Mouse (Mus musculus): Measurements from ENCODE around the gene Drd3. TPM values are rescaled to one million over a fixed set of nuclear protein-coding genes. Genes with fewer than 3 reads are reported as not detected.

Drd3 gene
- polyA plus RNA-seq, 1 experiment from 2014 or later, result not detected

DNA sequence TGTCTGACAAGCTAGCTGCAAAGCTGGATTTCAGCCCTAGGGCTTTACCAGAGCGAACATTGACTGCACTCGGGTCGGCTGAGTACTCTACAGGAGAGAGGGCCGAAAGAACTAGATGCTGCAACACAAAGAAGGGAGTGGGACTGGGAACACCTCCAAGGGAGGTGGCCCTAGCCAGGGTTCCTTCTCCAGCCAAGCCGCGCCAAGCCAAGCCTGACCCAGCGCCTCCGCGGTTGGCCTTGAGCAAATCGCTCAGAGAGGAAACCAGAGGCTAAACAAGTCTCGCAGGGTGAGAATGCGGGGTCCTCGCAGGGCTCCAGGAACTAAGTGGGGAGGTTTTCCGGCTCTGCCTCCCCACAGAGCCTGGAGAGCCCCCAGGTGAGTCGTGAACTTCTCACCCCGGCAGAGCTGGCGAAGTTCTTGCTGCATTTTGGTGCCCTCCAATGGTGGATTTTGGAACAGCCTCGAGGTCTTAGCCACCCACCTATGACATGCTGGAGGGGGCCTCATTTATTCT is 48.0 kb downstream of the Drd3 start:
- Histone ChIP-seq H3K36me3 (no peaks in the 10 kb centered on the region), H3K4me1 (peaks cover 8% of the 10 kb centered on the region; the same call in 1 of the 2 replicates), H3K9ac (peak overlapping the region; percentile 58; the same call in 1 of the 2 replicates), H3K9me3 (no peaks in the 10 kb centered on the region), H3K27me3 (no peaks in the 10 kb centered on the region), H3K27ac (peak overlapping the region; percentile 28; the same call in 1 of the 2 replicates), H3K4me3 (peak overlapping the region; percentile 43), H3K4me2 (peak overlapping the region; percentile 68)
- ATAC-seq (ENCODE audit: insufficient number of reproducible peaks, insufficient read depth, low FRiP score, low TSS enrichment, low read depth), result peak; percentile 75; the same call in 1 of the 2 replicates
- WGBS, result 3% methylated on average over 18 of the region's 18 CpGs

DNA sequence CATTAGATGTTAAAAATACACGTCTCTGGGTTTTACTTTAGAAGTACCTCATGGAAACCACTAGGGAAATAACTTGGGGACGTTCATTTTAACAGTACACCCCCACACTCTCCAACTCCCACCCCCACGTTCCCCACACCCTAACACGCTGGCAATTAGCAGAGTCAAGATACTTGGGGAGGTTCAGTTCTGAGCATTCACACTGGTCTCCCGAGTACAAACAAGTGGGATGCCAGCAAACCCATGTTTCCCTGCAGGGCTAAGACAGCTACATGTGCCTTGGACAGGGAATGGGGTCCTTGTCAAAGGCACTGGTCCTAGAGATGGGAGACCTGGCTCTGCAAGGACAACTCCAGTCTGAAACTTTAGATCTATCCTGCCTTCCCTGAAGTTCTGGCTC is 48.6 kb downstream of the Drd3 start:
- H3K9me3 ChIP-seq, result no peaks in the 10 kb centered on the region
- no peak for ATAC-seq (ENCODE audit: insufficient number of reproducible peaks, insufficient read depth, low FRiP score, low TSS enrichment, low read depth)
- H3K36me3 ChIP-seq, result no peaks in the 10 kb centered on the region
- H3K27ac ChIP-seq, result no peak overlapping the region
- H3K4me2 ChIP-seq, result no peak overlapping the region
- no peak overlapping the region for H3K9ac ChIP-seq
- H3K4me1 ChIP-seq, result peaks cover 8% of the 10 kb centered on the region; the same call in 1 of the 2 replicates
- H3K4me3 ChIP-seq, result no peak overlapping the region
- H3K27me3 ChIP-seq, result no peaks in the 10 kb centered on the region
- 48% methylated on average over 5 of the region's 5 CpGs for WGBS

DNA sequence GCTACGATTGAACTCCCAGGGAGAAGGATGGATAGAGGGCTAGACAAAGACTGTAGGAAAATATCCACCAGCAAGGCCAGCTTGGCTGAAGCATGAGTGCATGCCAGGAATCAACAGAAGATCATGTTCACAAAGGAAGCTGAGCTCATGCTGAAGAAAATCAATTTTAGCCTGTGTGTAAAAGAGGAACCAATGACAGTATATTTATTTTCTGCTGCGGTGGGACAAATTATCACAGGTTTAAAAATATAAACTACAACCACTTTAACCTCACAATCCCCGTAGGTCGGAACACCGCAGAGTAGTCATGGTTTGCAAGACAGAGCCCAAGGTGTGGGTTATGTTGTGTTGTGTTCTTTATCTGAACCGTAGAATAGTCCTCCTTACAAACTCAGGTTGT is 50.5 kb downstream of the Drd3 start:
- 89% methylated on average over 6 of the region's 6 CpGs for WGBS
- Histone ChIP-seq H3K27ac (no peak overlapping the region), H3K4me1 (peaks cover 8% of the 10 kb centered on the region; the same call in 1 of the 2 replicates), H3K4me2 (no peak overlapping the region), H3K9ac (no peak overlapping the region), H3K9me3 (no peaks in the 10 kb centered on the region), H3K27me3 (no peaks in the 10 kb centered on the region), H3K4me3 (no peak overlapping the region), H3K36me3 (no peaks in the 10 kb centered on the region)
- no peak for ATAC-seq (ENCODE audit: insufficient number of reproducible peaks, insufficient read depth, low FRiP score, low TSS enrichment, low read depth)

DNA sequence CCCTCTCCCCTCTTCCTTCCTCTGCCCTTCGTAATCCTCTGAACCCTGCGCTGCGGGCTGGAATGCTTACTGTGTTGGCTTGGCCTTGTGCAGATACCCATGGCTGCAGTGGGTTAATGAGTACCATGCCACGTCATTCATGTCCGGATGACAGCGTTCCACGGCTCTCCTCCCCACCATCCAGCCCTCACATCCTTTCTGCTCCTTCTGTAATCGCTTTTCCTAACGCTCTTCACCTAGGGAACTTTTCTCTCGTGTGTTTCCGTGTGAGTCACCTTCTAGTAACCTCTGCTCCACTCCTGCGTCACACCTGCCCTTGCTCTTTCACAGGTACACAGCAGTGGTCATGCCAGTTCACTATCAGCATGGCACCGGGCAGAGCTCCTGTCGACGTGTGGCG is 53.2 kb downstream of the Drd3 start:
- no peaks in the 10 kb centered on the region for H3K27me3 ChIP-seq
- H3K9me3 ChIP-seq, result no peaks in the 10 kb centered on the region
- H3K4me3 ChIP-seq, result no peak overlapping the region
- ATAC-seq (ENCODE audit: insufficient number of reproducible peaks, insufficient read depth, low FRiP score, low TSS enrichment, low read depth), result no peak
- H3K36me3 ChIP-seq, result no peaks in the 10 kb centered on the region
- H3K4me1 ChIP-seq, result no peaks in the 10 kb centered on the region
- H3K9ac ChIP-seq, result no peak overlapping the region
- no peak overlapping the region for H3K27ac ChIP-seq
- 67% methylated on average over 16 of the region's 16 CpGs for WGBS
- no peak overlapping the region for H3K4me2 ChIP-seq

DNA sequence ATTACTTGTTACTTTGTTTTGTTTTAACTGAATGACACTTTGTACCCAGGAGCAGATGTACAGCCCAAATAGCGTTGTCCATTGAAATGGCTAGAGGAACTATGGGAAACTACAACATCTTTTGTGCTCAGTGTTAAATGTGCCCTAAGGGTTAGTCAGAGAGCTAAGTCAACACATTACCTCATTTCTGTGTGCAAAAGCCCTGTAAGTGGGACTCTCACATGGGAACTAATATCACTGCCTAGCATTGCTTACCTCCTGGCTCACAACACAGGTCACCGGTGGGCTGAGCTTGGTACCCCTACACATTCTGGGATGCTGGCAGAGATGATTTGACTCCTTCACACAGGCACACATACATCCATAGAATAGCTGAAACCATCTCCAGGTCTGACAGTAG is 55.6 kb downstream of the Drd3 start:
- no peaks in the 10 kb centered on the region for H3K9me3 ChIP-seq
- H3K9ac ChIP-seq, result no peak overlapping the region
- no peak overlapping the region for H3K27ac ChIP-seq
- ATAC-seq (ENCODE audit: insufficient number of reproducible peaks, insufficient read depth, low FRiP score, low TSS enrichment, low read depth), result no peak
- no peak overlapping the region for H3K4me3 ChIP-seq
- WGBS, result 86% methylated on average over 2 of the region's 2 CpGs
- H3K4me2 ChIP-seq, result no peak overlapping the region
- H3K36me3 ChIP-seq, result no peaks in the 10 kb centered on the region
- H3K27me3 ChIP-seq, result no peaks in the 10 kb centered on the region
- no peaks in the 10 kb centered on the region for H3K4me1 ChIP-seq

DNA sequence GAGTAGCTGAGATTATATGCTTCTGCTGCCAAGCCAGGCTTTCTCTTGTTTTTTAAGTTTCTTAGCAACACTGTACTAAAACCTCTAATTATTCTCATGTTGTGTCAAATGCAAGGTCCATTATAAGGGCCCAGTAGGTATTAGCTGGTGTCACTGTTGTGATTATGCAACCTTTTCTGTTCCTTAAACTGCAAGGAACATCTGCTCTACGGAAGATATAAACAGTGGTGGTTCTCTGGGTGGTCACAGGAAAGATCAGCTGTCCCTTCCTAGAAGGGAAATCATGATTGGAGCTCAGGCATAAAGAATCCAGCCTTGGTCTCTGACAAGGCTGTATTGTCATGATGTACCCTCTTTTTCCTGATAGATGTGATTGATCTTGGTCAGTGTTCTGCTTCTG is 57.6 kb downstream of the Drd3 start:
- H3K27me3 ChIP-seq, result no peaks in the 10 kb centered on the region
- H3K4me2 ChIP-seq, result no peak overlapping the region
- no peak for ATAC-seq (ENCODE audit: insufficient number of reproducible peaks, insufficient read depth, low FRiP score, low TSS enrichment, low read depth)
- no peaks in the 10 kb centered on the region for H3K4me1 ChIP-seq
- H3K36me3 ChIP-seq, result no peaks in the 10 kb centered on the region
- no peak overlapping the region for H3K4me3 ChIP-seq
- no peaks in the 10 kb centered on the region for H3K9me3 ChIP-seq
- 84% methylated on average over 1 of the region's 1 CpGs for WGBS
- H3K27ac ChIP-seq, result no peak overlapping the region
- no peak overlapping the region for H3K9ac ChIP-seq

DNA sequence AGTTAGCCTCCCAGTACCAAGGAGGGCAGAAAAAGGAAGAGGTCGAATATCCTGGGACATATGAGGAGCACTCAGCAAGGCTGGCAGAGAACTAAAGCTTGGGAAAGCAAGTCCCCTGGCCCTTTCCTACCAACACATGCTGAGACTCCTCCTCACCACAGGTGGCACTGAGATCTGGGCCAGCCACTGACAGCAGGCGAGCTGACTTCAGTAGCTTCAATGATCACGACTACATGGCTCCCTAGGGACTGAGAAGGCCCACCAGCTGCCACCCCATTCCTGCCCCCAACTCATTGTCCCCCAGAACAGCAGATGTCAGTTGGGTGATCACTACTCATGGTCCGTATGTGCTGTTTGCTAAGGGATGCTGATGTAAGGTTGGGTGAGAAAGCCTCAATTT is 60.8 kb downstream of the Drd3 start:
- ATAC-seq (ENCODE audit: insufficient number of reproducible peaks, insufficient read depth, low FRiP score, low TSS enrichment, low read depth), result no peak
- Histone ChIP-seq H3K9me3 (no peaks in the 10 kb centered on the region), H3K27ac (no peak overlapping the region), H3K9ac (no peak overlapping the region), H3K4me3 (no peak overlapping the region), H3K36me3 (no peaks in the 10 kb centered on the region), H3K4me2 (no peak overlapping the region), H3K27me3 (no peaks in the 10 kb centered on the region), H3K4me1 (no peaks in the 10 kb centered on the region)
- WGBS, result 49% methylated on average over 4 of the region's 4 CpGs

DNA sequence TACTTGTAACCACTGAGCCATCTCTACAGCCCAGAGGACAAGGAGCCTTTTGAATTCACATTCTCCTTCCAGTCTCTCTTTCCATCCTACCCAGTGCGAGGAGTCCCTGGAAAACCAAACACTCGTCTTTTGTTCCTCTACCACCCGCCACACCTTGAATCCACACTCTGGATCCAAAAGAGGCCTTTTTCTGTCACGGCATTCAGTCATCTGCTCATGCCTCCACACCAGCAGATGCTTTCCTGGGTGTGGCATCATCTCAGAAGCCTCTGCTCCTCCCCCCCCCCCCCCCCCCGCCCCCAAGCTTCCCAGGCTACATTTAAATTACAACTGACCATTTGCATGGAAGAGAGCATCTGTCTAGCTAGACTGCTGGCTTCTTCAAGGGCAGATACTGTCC is 62.5 kb downstream of the Drd3 start:
- H3K4me2 ChIP-seq, result no peak overlapping the region
- no peak for ATAC-seq (ENCODE audit: insufficient number of reproducible peaks, insufficient read depth, low FRiP score, low TSS enrichment, low read depth)
- no peaks in the 10 kb centered on the region for H3K4me1 ChIP-seq
- no peaks in the 10 kb centered on the region for H3K9me3 ChIP-seq
- H3K36me3 ChIP-seq, result no peaks in the 10 kb centered on the region
- H3K27me3 ChIP-seq, result no peaks in the 10 kb centered on the region
- H3K27ac ChIP-seq, result no peak overlapping the region
- H3K4me3 ChIP-seq, result no peak overlapping the region
- no peak overlapping the region for H3K9ac ChIP-seq
- WGBS, result 61% methylated on average over 5 of the region's 5 CpGs

DNA sequence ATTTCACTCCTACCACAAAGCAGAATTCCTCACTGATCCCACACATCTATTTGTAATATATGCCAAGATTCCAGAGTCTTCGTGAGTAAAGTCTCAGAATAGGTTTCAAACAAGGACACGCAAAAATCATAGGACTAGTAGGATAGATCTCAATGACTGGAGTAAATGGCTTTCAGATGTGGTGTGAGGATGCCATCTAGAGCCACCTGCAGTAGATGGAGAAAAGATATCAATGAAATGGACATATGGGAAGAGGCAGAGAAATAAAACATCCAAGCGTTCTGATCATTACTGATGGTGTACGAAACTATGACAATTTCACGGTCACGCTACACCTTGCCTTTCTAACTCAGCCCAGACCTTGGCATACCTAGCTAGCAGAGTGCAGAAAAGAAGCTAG is 64.6 kb downstream of the Drd3 start:
- 79% methylated on average over 6 of the region's 6 CpGs for WGBS
- no peaks in the 10 kb centered on the region for H3K27me3 ChIP-seq
- H3K4me2 ChIP-seq, result no peak overlapping the region
- H3K4me3 ChIP-seq, result no peak overlapping the region
- H3K9me3 ChIP-seq, result no peaks in the 10 kb centered on the region
- no peaks in the 10 kb centered on the region for H3K36me3 ChIP-seq
- no peak overlapping the region for H3K9ac ChIP-seq
- H3K4me1 ChIP-seq, result no peaks in the 10 kb centered on the region
- no peak for ATAC-seq (ENCODE audit: insufficient number of reproducible peaks, insufficient read depth, low FRiP score, low TSS enrichment, low read depth)
- H3K27ac ChIP-seq, result no peak overlapping the region

DNA sequence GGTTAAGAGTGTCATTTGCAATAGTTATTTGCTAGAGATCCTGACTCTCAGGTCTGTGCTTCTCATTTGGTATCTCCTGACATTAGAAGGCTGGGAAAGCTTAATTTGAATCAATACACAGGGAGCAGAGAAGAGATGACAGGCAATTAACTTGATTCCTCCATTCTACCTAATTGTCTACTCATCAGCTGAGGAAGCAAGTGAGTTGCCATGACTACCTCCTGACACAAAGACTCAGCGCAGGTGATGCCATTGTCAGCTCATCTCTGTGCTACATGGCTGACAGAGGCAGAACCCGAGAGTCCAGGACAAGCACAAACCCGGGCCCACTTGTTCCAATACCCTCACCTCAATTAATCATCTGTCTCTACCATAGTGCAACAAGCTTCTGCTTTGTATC is 73.7 kb downstream of the Drd3 start:
- H3K27me3 ChIP-seq, result no peaks in the 10 kb centered on the region
- H3K36me3 ChIP-seq, result no peaks in the 10 kb centered on the region
- no peak for ATAC-seq (ENCODE audit: insufficient number of reproducible peaks, insufficient read depth, low FRiP score, low TSS enrichment, low read depth)
- no peak overlapping the region for H3K9ac ChIP-seq
- WGBS, result 79% methylated on average over 3 of the region's 3 CpGs
- H3K4me2 ChIP-seq, result no peak overlapping the region
- H3K27ac ChIP-seq, result no peak overlapping the region
- no peaks in the 10 kb centered on the region for H3K9me3 ChIP-seq
- H3K4me1 ChIP-seq, result no peaks in the 10 kb centered on the region
- H3K4me3 ChIP-seq, result no peak overlapping the region

DNA sequence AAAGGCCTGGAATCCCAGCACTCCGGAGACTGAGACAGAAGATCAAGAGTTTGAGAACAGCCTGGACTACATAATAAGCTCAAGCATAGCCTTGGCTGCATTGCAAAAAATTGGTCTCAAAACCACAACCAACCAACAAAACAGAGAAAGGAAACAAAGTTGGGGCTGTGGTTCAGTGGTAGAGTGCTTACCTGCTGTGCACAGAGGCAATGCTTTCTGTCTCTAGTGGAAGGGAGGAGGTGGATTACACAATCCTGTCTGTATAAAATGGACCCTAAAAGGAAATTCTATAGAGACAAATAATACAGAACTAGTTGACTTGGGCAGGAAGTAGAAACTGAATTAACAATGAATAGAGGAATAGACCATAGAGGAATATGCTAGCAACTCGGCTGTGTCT is 78.1 kb downstream of the Drd3 start:
- Histone ChIP-seq H3K9me3 (no peaks in the 10 kb centered on the region), H3K36me3 (no peaks in the 10 kb centered on the region), H3K27me3 (no peaks in the 10 kb centered on the region), H3K4me2 (no peak overlapping the region), H3K27ac (no peak overlapping the region), H3K9ac (no peak overlapping the region), H3K4me1 (no peaks in the 10 kb centered on the region), H3K4me3 (no peak overlapping the region)
- ATAC-seq (ENCODE audit: insufficient number of reproducible peaks, insufficient read depth, low FRiP score, low TSS enrichment, low read depth), result no peak
- WGBS, result 94% methylated on average over 2 of the region's 2 CpGs

DNA sequence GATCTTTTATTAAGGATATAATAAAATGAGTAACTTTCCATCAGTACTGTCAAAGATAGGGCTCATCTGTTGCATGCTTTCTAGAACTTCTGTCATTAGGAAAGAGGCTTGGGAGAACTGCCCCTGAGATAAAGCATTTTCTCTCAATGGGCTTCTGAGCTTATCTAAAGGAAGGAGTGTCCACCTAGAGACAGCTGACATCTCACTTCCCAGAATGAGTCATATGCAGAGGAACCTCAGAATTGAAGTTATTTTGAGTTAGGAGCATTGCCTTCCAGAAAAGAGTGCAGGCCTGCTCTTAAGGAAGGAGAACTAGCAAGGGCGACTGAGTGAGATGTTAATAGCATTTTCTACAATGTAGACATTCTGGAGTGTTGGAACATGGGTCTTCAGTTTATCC is 87.4 kb downstream of the Drd3 start:
- Histone ChIP-seq H3K4me2 (no peak overlapping the region), H3K9me3 (no peaks in the 10 kb centered on the region), H3K27ac (no peak overlapping the region), H3K4me3 (no peak overlapping the region), H3K9ac (no peak overlapping the region), H3K27me3 (no peaks in the 10 kb centered on the region), H3K36me3 (no peaks in the 10 kb centered on the region), H3K4me1 (no peaks in the 10 kb centered on the region)
- WGBS, result 86% methylated on average over 1 of the region's 1 CpGs
- ATAC-seq (ENCODE audit: insufficient number of reproducible peaks, insufficient read depth, low FRiP score, low TSS enrichment, low read depth), result no peak

DNA sequence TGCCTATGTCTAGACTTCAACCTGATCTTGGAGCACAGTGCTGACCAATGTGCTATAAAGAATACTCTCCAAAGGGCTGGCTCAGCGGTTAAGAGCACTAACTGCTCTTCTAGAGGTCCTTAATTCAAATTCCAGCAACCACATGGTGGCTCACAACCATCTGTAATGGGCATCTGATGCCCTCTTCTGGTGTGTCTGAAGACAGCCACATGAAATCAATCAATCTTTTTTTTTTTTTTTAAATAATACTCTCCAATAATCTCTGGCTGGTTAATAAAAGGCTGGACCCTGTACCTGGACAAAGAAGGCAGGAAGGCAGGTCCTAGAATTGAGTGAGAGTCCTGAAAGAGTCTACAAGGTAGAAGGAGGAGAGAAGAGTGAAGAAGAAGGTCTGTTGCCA is 96.0 kb downstream of the Drd3 start:
- WGBS, result 68% methylated on average over 1 of the region's 1 CpGs
- H3K27me3 ChIP-seq, result no peaks in the 10 kb centered on the region
- H3K4me1 ChIP-seq, result no peaks in the 10 kb centered on the region
- H3K4me3 ChIP-seq, result no peak overlapping the region
- H3K9ac ChIP-seq, result no peak overlapping the region
- no peak overlapping the region for H3K4me2 ChIP-seq
- H3K9me3 ChIP-seq, result no peaks in the 10 kb centered on the region
- no peak for ATAC-seq (ENCODE audit: insufficient number of reproducible peaks, insufficient read depth, low FRiP score, low TSS enrichment, low read depth)
- H3K27ac ChIP-seq, result no peak overlapping the region
- H3K36me3 ChIP-seq, result no peaks in the 10 kb centered on the region

All from embryonic facial prominence, embryonic 13.5 days (tissue).